In the genomic region with DNA sequence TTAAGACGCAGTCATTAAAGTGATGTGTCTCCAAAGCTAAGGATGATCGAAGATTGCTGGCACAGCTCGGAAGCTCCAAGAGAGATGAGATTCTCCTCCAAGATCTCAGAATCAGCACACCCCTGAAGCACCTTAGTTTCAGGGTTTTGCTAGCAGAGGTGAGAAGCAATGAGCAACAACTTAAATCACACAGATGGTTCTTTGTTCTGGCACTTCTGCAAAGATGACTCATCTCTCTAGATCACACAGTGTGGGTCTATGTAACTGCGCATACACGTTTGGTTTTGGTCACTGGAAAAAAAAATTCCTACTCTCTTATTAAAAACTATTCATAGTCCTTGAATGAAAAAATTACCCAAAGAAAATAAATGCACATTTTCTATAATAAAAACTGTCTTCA, we compare ENCODE assay signal across 24 mouse cellular contexts.
"Had no signal": no experiment of that assay in that cellular context is flagged by ENCODE, and none has a peak within 500 bp of the region (broad histone marks: within the 10 kb centered on the region; RNA-seq: fewer than 3 reads in every experiment).

No protein-coding gene starts in this region.

- ATAC-seq: forebrain, embryonic 16.5 days; hindbrain, embryonic 16.5 days; inflammation-experienced regulatory T-cells, adult 6 months; intestine, embryonic 15.5 days; intestine, postnatal 0 days; liver, embryonic 12.5 days had no signal

- DNase-seq: gastrocnemius, adult 2 months; gastrocnemius, postnatal 10 days; gastrocnemius, postnatal 25 days; heart, adult 18-20 months; heart, postnatal 10 days; heart, postnatal 4 days; kidney, adult 18-20 months; kidney, adult 8-10 months; kidney, postnatal 10 days; kidney, postnatal 36 days had no signal

- H3K27ac ChIP-seq: gastrocnemius, adult 2 months; heart, embryonic 10.5 days; hindbrain, embryonic 10.5 days; hindbrain, embryonic 12.5 days; hindbrain, embryonic 14.5 days; intestine, embryonic 15.5 days; limb, embryonic 13.5 days; limb, embryonic 15.5 days; liver, embryonic 12.5 days; liver, embryonic 14.5 days had no signal

- H3K4me3 ChIP-seq: gastrocnemius, adult 2 months; heart, embryonic 10.5 days; heart, embryonic 12.5 days; hindbrain, embryonic 10.5 days; hindbrain, embryonic 12.5 days; intestine, embryonic 15.5 days; limb, embryonic 13.5 days; limb, embryonic 15.5 days; liver, embryonic 12.5 days had no signal
